Mouse (Mus musculus) c-Kit-positive CD71-positive TER-119-negative erythroid progenitor cells, embryonic 14.5 days (primary cell): ENCODE measurements at regions not wholly inside any gene's neighbourhood (a gene's known extent, or its start where the extent isn't known, plus 50 kb on each side); places are given as distances from the start of the nearest gene placed in this dataset.
"Not testable (repeated sequence)": the region's sequence is repeated elsewhere in the genome, so short reads cannot be mapped to it uniquely, and the experiment has no call there.

ENCODE experiments used
- DNase-seq: peaks from one replicate; pipeline ENCODE4 v3.0.0-alpha.2; 2013; ENCODE audit warnings: low read depth

GRCm38 (mm10) chr6:14632837-14633236 lies 122.2 kb downstream of the Ppp1r3a start:
- no peak for DNase-seq

- DNase-seq: no peak
These were observed 123.2 kb downstream of the Ppp1r3a start for GRCm38 (mm10) chr6:14631719-14632445.

GRCm38 (mm10) chr6:14616629-14617028 lies 138.4 kb downstream of the Ppp1r3a start:
- no peak for DNase-seq

- DNase-seq: no peak
These were observed 147.0 kb downstream of the Ppp1r3a start for GRCm38 (mm10) chr6:14608076-14608475.

- no peak for DNase-seq
These were observed 154.4 kb downstream of the Ppp1r3a start for GRCm38 (mm10) chr6:14600543-14601249.

- no peak for DNase-seq
These were observed 158.1 kb downstream of the Ppp1r3a start for GRCm38 (mm10) chr6:14596880-14597466.

GRCm38 (mm10) chr6:14585827-14586226 lies 169.2 kb downstream of the Ppp1r3a start:
- DNase-seq: peak; percentile 1

- DNase-seq: no peak
These were observed 171.2 kb downstream of the Ppp1r3a start for GRCm38 (mm10) chr6:14583829-14584228.

- DNase-seq: no peak
These were observed 180.5 kb downstream of the Ppp1r3a start for GRCm38 (mm10) chr6:14574607-14575006.

GRCm38 (mm10) chr6:14573001-14573400 lies 182.1 kb downstream of the Ppp1r3a start:
- no peak for DNase-seq

- no peak for DNase-seq
These were observed 214.7 kb downstream of the Ppp1r3a start for GRCm38 (mm10) chr6:14540333-14540732.

- no peak for DNase-seq
These were observed 226.0 kb downstream of the Ppp1r3a start for GRCm38 (mm10) chr6:14529096-14529495.

- DNase-seq: no peak
These were observed 226.5 kb downstream of the Ppp1r3a start for GRCm38 (mm10) chr6:14528564-14528963.

- DNase-seq: no peak
These were observed 232.3 kb downstream of the Ppp1r3a start for GRCm38 (mm10) chr6:14522742-14523141.

GRCm38 (mm10) chr6:14521321-14521720 lies 233.8 kb downstream of the Ppp1r3a start:
- DNase-seq: no peak

GRCm38 (mm10) chr6:14504171-14504570 lies 250.9 kb downstream of the Ppp1r3a start:
- DNase-seq: no peak

GRCm38 (mm10) chr6:14500663-14501062 lies 254.4 kb downstream of the Ppp1r3a start:
- no peak for DNase-seq

- not testable (repeated sequence) for DNase-seq
These were observed 255.2 kb downstream of the Ppp1r3a start for GRCm38 (mm10) chr6:14499882-14500281.

- not testable (repeated sequence) for DNase-seq
These were observed 268.4 kb downstream of the Ppp1r3a start for GRCm38 (mm10) chr6:14486642-14487041.

GRCm38 (mm10) chr6:14456394-14456793 lies 298.7 kb downstream of the Ppp1r3a start:
- DNase-seq: no peak

- DNase-seq: not testable (repeated sequence)
These were observed 301.8 kb downstream of the Ppp1r3a start for GRCm38 (mm10) chr6:14453321-14453720.

- DNase-seq: no peak
These were observed 323.3 kb downstream of the Ppp1r3a start for GRCm38 (mm10) chr6:14431751-14432150.

GRCm38 (mm10) chr6:14409772-14410171 lies 345.3 kb downstream of the Ppp1r3a start:
- no peak for DNase-seq
